Mouse (Mus musculus): Measurements from ENCODE around the gene Asic1. TPM values are rescaled to one million over a fixed set of nuclear protein-coding genes. Genes with fewer than 3 reads are reported as not detected.
A peak's percentile ranks its signal among the peaks of the same experiment; 100 is the strongest.

Gene Asic1
- polyA plus RNA-seq, 1 experiment from 2014 or later = 66.0 TPM

DNA sequence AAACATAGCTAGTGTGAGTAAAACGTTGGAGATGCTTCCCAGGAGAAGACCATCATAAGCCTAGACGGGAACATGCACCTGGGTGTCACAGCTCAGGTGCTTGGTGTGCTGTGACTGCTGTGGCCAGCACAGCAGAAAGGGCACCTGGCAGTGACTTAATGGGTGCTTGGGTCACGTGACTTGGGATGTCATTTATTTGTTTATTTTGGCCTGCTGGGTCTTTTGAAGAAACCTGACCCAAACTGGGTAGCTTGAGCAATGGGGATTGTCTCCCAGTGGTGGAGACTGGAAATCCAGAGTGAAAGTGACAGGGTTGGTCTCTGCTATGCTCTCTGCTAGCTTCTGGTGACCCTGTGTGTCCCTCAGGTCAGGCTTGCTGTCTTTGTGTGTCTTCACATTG lies 41.3 kb downstream of the Asic1 start:
- Histone ChIP-seq H3K4me3 (ENCODE audit: low read depth, low read length) (no peak overlapping the region), H3K4me2 (ENCODE audit: low read depth, low read length) (no peak overlapping the region), H3K4me1 (ENCODE audit: control insufficient read depth, insufficient read depth, low read length) (peaks cover 3% of the 10 kb centered on the region; the same call in 1 of the 2 replicates), H3K9ac (replicated peaks; ENCODE audit: low read depth, low read length) (no peak overlapping the region), H3K36me3 (ENCODE audit: control insufficient read depth, insufficient read depth, low read length) (peaks cover 73% of the 10 kb centered on the region), H3K27me3 (ENCODE audit: control insufficient read depth, insufficient read depth, low read length) (no peaks in the 10 kb centered on the region), H3K9me3 (ENCODE audit: control insufficient read depth, low read length) (no peaks in the 10 kb centered on the region), H3K27ac (ENCODE audit: low read depth, low read length) (no peak overlapping the region)
- no peak for ATAC-seq (ENCODE audit: low read depth)
- 76% methylated on average over 3 of the region's 3 CpGs for WGBS

DNA sequence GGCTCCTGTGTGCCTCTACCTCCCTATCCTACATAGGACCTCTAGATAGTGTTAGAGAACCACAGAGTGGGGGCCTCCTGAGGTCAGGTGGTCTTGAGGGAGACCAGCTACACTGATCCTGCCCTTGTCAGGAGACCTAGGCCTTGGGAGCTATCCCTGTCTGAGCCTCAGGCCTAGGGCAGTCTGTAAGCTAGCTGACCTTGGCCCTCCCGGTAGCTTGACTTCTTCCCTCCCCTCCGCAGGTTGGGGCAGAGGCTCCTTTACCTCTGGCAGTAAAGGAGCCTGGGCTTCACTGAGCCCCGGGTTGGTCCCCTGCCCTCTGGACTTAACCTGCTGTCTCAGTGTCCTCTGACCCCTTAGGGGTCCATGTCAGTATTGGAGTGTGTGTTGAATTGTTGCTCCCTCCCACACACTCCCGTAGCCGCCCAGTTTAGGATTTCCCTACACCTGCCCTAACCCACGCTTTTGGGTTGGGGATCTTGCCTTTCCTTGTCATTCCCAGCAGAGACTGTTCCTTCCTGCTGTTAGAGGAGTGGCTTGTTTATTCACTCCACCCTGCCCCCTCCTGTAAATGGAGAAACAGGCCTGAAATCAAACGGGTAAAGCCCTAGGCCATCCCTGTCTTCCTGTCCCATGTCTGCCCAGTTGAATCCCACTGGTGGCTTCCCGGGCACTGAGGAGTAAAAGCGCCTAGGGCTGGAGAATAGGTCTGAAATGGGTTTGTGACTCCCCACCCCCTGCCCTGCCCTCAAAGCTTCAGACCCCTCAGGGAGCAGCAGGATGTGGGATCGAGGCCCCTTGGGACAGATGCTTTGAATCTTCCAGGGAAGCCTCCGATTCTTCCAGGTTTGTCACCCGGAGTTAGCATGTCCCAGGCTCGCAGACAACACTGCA lies 42.7 kb downstream of the Asic1 start:
- H3K27ac ChIP-seq (ENCODE audit: low read depth, low read length) = no peak overlapping the region
- peaks cover 61% of the 10 kb centered on the region for H3K36me3 ChIP-seq (ENCODE audit: control insufficient read depth, insufficient read depth, low read length)
- 69% methylated on average over 13 of the region's 13 CpGs for WGBS
- H3K9me3 ChIP-seq (ENCODE audit: control insufficient read depth, low read length) = no peaks in the 10 kb centered on the region
- H3K27me3 ChIP-seq (ENCODE audit: control insufficient read depth, insufficient read depth, low read length) = no peaks in the 10 kb centered on the region
- no peak overlapping the region for H3K4me3 ChIP-seq (ENCODE audit: low read depth, low read length)
- no peak for ATAC-seq (ENCODE audit: low read depth)
- H3K4me2 ChIP-seq (ENCODE audit: low read depth, low read length) = no peak overlapping the region
- H3K4me1 ChIP-seq (ENCODE audit: control insufficient read depth, insufficient read depth, low read length) = peaks cover 3% of the 10 kb centered on the region; the same call in 1 of the 2 replicates
- H3K9ac ChIP-seq (replicated peaks; ENCODE audit: low read depth, low read length) = no peak overlapping the region

DNA sequence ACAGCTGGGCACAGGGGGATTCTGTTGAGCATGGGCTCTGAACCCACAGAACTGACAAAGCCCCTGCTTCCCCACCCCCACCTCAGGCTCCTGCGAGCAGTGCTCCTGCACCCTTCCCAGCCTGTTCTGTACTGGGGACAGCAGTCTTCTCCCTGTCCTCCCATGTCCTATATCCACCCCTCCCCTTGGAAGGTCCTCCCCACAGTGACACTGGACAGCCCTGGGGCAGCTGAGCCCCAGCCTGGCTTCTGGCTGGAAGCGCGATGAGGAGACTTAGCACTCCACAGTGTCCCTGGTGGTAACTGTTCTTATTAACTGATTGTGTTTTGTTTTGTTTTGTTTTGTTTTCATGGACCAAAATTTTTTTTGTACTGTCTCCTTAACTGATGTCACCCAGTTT lies 43.4 kb downstream of the Asic1 start:
- H3K4me2 ChIP-seq (ENCODE audit: low read depth, low read length) = no peak overlapping the region
- H3K27ac ChIP-seq (ENCODE audit: low read depth, low read length) = no peak overlapping the region; the same call in 1 of the 2 replicates
- no peak for ATAC-seq (ENCODE audit: low read depth)
- WGBS = 69% methylated on average over 3 of the region's 3 CpGs
- H3K4me3 ChIP-seq (ENCODE audit: low read depth, low read length) = no peak overlapping the region
- H3K9ac ChIP-seq (replicated peaks; ENCODE audit: low read depth, low read length) = no peak overlapping the region
- no peaks in the 10 kb centered on the region for H3K27me3 ChIP-seq (ENCODE audit: control insufficient read depth, insufficient read depth, low read length)
- H3K9me3 ChIP-seq (ENCODE audit: control insufficient read depth, low read length) = no peaks in the 10 kb centered on the region
- peaks cover 3% of the 10 kb centered on the region; the same call in 1 of the 2 replicates for H3K4me1 ChIP-seq (ENCODE audit: control insufficient read depth, insufficient read depth, low read length)
- H3K36me3 ChIP-seq (ENCODE audit: control insufficient read depth, insufficient read depth, low read length) = peaks cover 58% of the 10 kb centered on the region

DNA sequence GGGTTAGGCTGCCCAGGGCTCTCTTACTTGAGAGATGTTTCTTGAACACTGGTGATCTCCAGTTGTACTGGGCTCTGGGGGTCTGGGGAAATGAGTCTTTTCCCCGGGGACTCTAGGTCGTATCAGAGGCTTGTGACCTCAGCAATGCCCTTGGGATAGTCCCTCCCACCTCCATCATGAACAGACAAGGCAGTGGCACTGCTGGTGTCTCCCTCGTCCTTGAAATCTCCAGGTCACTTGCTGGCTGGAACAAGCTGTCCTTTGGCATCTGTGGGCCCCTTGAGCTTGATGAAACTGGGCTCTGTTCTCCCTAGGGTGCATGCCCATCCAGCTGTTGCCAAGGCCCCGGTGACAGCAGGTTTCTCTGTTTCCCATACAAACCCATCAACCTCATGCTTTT lies 44.0 kb downstream of the Asic1 start:
- Histone ChIP-seq H3K4me1 (ENCODE audit: control insufficient read depth, insufficient read depth, low read length) (peaks cover 3% of the 10 kb centered on the region; the same call in 1 of the 2 replicates), H3K9me3 (ENCODE audit: control insufficient read depth, low read length) (no peaks in the 10 kb centered on the region), H3K4me2 (ENCODE audit: low read depth, low read length) (no peak overlapping the region), H3K36me3 (ENCODE audit: control insufficient read depth, insufficient read depth, low read length) (peaks cover 52% of the 10 kb centered on the region), H3K27me3 (ENCODE audit: control insufficient read depth, insufficient read depth, low read length) (no peaks in the 10 kb centered on the region), H3K4me3 (ENCODE audit: low read depth, low read length) (no peak overlapping the region), H3K27ac (ENCODE audit: low read depth, low read length) (peak overlapping the region; percentile 52), H3K9ac (replicated peaks; ENCODE audit: low read depth, low read length) (no peak overlapping the region)
- ATAC-seq (ENCODE audit: low read depth) = no peak
- WGBS = 53% methylated on average over 4 of the region's 4 CpGs

DNA sequence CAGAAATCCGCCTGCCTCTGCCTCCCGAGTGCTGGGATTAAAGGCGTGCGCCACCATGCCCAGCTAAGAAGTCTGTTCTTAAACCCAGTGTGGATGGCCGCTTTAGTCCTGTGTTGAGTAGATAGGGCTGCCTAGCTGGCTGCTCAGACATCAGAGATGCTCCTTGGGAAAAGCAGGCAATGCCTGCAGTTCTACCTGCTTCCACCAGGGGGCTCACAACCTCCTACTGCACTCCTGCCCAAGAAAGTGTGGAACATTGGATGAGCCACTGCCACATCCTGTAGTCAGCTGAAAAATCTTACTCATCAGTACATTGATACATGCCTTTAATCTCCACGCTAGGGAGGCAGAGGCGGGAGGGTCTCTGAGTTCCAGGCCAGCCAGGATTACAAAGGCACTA lies 44.7 kb downstream of the Asic1 start:
- Histone ChIP-seq H3K9ac (replicated peaks; ENCODE audit: low read depth, low read length) (no peak overlapping the region), H3K27me3 (ENCODE audit: control insufficient read depth, insufficient read depth, low read length) (no peaks in the 10 kb centered on the region), H3K4me3 (ENCODE audit: low read depth, low read length) (no peak overlapping the region), H3K4me2 (ENCODE audit: low read depth, low read length) (no peak overlapping the region), H3K9me3 (ENCODE audit: control insufficient read depth, low read length) (no peaks in the 10 kb centered on the region), H3K27ac (ENCODE audit: low read depth, low read length) (peak overlapping the region; percentile 13), H3K4me1 (ENCODE audit: control insufficient read depth, insufficient read depth, low read length) (peaks cover 3% of the 10 kb centered on the region; the same call in 1 of the 2 replicates), H3K36me3 (ENCODE audit: control insufficient read depth, insufficient read depth, low read length) (peaks cover 45% of the 10 kb centered on the region)
- 53% methylated on average over 7 of the region's 7 CpGs for WGBS
- 0 out of 2 replicates have a peak, but pooled peaks have one; percentile 15 for ATAC-seq (ENCODE audit: low read depth)

DNA sequence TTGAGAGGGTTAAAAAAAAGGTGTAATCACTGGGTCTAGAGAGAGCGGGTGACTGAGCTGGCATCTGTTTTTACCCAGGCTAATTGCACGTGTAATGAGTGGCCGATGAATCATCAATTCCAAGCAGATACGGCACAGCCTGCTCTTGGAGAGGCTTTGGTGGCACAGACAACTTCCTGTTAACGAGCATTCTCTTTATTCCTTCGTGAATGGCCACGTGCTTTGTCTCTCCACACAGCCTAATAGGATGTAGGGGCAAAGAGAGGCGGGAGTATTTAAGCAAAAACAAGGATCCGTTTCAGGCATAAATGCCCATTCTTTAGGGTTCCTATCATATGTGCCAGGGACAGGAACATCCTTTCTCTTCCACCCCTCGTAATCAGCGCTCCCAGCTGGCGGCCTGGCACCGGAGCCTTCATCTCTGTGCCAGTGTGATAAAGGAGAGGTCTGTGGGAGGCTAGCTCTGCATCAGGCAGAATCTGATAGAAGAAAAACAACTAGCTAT lies 45.2 kb downstream of the Asic1 start:
- Histone ChIP-seq H3K4me3 (ENCODE audit: low read depth, low read length) (no peak overlapping the region), H3K9ac (replicated peaks; ENCODE audit: low read depth, low read length) (no peak overlapping the region), H3K4me2 (ENCODE audit: low read depth, low read length) (no peak overlapping the region), H3K9me3 (ENCODE audit: control insufficient read depth, low read length) (no peaks in the 10 kb centered on the region), H3K27me3 (ENCODE audit: control insufficient read depth, insufficient read depth, low read length) (no peaks in the 10 kb centered on the region), H3K27ac (ENCODE audit: low read depth, low read length) (peak overlapping the region; percentile 13), H3K36me3 (ENCODE audit: control insufficient read depth, insufficient read depth, low read length) (peaks cover 42% of the 10 kb centered on the region), H3K4me1 (ENCODE audit: control insufficient read depth, insufficient read depth, low read length) (peaks cover 3% of the 10 kb centered on the region; the same call in 1 of the 2 replicates)
- peak; percentile 24; the same call in 1 of the 2 replicates for ATAC-seq (ENCODE audit: low read depth)
- 43% methylated on average over 13 of the region's 13 CpGs for WGBS

DNA sequence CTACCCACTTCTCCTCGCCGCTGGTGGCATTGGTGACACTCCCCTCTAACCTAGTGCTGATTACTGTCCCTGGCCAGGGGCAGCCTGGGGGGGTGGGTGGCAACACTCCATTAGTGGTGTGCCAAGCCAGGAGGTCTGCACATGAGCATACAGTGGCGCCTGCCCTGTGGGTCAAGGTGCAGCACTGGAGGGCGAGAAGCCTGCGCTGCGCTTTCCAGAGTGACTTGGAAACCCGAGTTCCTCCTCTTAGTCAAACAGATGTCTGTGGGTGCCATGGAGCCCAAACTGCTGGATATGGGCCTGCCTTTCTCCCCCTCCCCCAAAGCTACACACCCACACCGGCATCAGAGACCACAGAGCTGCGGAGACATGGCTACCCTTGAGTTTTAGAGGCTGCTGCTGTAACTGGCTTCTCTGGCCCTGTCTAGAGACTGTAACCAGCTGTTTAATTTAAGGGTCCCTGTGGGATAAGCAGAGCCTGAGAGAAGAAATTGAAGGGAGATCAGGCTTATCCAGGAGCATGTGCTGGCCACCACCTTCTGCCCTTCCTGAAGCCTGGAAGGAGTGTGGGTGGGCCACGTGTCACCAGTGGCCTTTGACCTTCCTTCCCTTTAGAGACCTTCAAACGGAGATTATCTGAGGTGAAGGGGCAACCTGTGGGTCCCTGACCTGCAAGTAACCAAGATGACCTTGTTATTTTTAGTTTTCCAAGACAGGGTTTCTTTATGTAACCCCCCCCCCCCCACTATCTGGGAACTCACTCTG lies 46.0 kb downstream of the Asic1 start:
- Histone ChIP-seq H3K9me3 (ENCODE audit: control insufficient read depth, low read length) (no peaks in the 10 kb centered on the region), H3K4me2 (ENCODE audit: low read depth, low read length) (no peak overlapping the region), H3K9ac (replicated peaks; ENCODE audit: low read depth, low read length) (no peak overlapping the region), H3K36me3 (ENCODE audit: control insufficient read depth, insufficient read depth, low read length) (peaks cover 40% of the 10 kb centered on the region), H3K4me3 (ENCODE audit: low read depth, low read length) (no peak overlapping the region), H3K27me3 (ENCODE audit: control insufficient read depth, insufficient read depth, low read length) (no peaks in the 10 kb centered on the region), H3K4me1 (ENCODE audit: control insufficient read depth, insufficient read depth, low read length) (peaks cover 3% of the 10 kb centered on the region; the same call in 1 of the 2 replicates), H3K27ac (ENCODE audit: low read depth, low read length) (peak overlapping the region; percentile 13; the same call in 1 of the 2 replicates)
- 68% methylated on average over 11 of the region's 11 CpGs for WGBS
- 0 out of 2 replicates have a peak, but pooled peaks have one; percentile 10 for ATAC-seq (ENCODE audit: low read depth)

DNA sequence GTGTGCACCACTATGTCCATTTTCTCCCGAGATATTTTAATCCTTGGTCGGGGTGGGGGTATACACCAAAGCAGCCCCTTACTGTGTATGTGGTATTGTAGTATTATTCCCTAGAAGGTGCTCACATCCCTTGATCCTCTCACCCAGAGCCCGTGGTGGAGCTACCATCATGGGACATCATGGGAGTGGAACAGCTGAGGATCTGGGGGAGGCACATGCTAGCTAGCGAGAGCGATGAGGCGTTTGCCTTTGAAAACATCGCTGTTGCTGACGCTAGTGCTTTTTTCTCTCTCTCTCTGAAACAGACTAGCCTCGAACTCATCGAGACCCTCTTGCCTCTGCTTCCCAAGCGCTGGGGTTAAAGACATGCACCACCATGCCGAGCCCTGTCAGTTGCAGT lies 46.6 kb downstream of the Asic1 start:
- H3K4me1 ChIP-seq (ENCODE audit: control insufficient read depth, insufficient read depth, low read length) = peaks cover 3% of the 10 kb centered on the region; the same call in 1 of the 2 replicates
- H3K9me3 ChIP-seq (ENCODE audit: control insufficient read depth, low read length) = no peaks in the 10 kb centered on the region
- peaks cover 36% of the 10 kb centered on the region for H3K36me3 ChIP-seq (ENCODE audit: control insufficient read depth, insufficient read depth, low read length)
- WGBS = 82% methylated on average over 12 of the region's 12 CpGs
- no peak overlapping the region for H3K4me2 ChIP-seq (ENCODE audit: low read depth, low read length)
- H3K27me3 ChIP-seq (ENCODE audit: control insufficient read depth, insufficient read depth, low read length) = no peaks in the 10 kb centered on the region
- H3K4me3 ChIP-seq (ENCODE audit: low read depth, low read length) = no peak overlapping the region
- no peak for ATAC-seq (ENCODE audit: low read depth)
- no peak overlapping the region for H3K9ac ChIP-seq (replicated peaks; ENCODE audit: low read depth, low read length)
- H3K27ac ChIP-seq (ENCODE audit: low read depth, low read length) = no peak overlapping the region
